Mouse (Mus musculus): ENCODE measurements around the gene Lat2. TPM values are rescaled to one million over a fixed set of nuclear protein-coding genes. Genes with fewer than 3 reads are reported as not detected.

Lat2 gene
- polyA plus RNA-seq, 1 experiment from 2014 or later: 5.5 TPM

Small RNAs within 50 kb of the gene (microRNA-seq; reads per million reads assigned to microRNA genes)
- not detected for gene Mir7228

Other genes with a start within 250 kb of the Lat2 start
- 89.6 and 96.6 TPM in 2 replicates for gene Gtf2ird1, start 158.3 kb downstream of the Lat2 start, polyA plus RNA-seq (2015; fragmentation: Nextera tagmentation; extraction: Ambion mirVana)
- gene Clip2, start 62.6 kb downstream of the Lat2 start, polyA plus RNA-seq (2015; fragmentation: Nextera tagmentation; extraction: Ambion mirVana): 13.4 and 15.3 TPM in 2 replicates
- gene Syna, start 54.9 kb downstream of the Lat2 start, polyA plus RNA-seq (2015; fragmentation: Nextera tagmentation; extraction: Ambion mirVana): 0.47 and 0.48 TPM in 2 replicates
- 215 and 219 TPM in 2 replicates for gene Rfc2, start 33.7 kb downstream of the Lat2 start, polyA plus RNA-seq (2015; fragmentation: Nextera tagmentation; extraction: Ambion mirVana)
- 352 and 382 TPM in 2 replicates for gene Eif4h, start 24.5 kb upstream of the Lat2 start, polyA plus RNA-seq (2015; fragmentation: Nextera tagmentation; extraction: Ambion mirVana)
- gene Limk1, start 73.6 kb upstream of the Lat2 start, polyA plus RNA-seq (2015; fragmentation: Nextera tagmentation; extraction: Ambion mirVana): 17.5 and 20.8 TPM in 2 replicates
- 2.1 and 2.6 TPM in 2 replicates for gene Eln, start 132.3 kb upstream of the Lat2 start, polyA plus RNA-seq (2015; fragmentation: Nextera tagmentation; extraction: Ambion mirVana)